10 mouse cellular contexts compared by ENCODE assay signal in genomic region chr15:51724127-51724526, GRCm38 (mm10).
DNase-seq lines count a peak whose midpoint lies in the region; ATAC-seq and TF ChIP-seq lines count a peak whose summit lies in the region.
"Had no signal": no experiment of that assay in that cellular context is flagged by ENCODE, and none has a peak within 500 bp of the region (broad histone marks: within the 10 kb centered on the region; RNA-seq: fewer than 3 reads in every experiment).

No protein-coding gene starts in this region.

- H3K4me1 ChIP-seq in lung, embryonic 14.5 days (ENCODE audit: insufficient read depth), result no peaks in the 10 kb centered on the region
- no peaks in the 10 kb centered on the region for H3K4me1 ChIP-seq in intestine, embryonic 16.5 days (ENCODE audit: control insufficient read depth, insufficient read depth, low read length)
- H3K4me1 ChIP-seq: liver, embryonic 13.5 days had no signal

- no peaks in the 10 kb centered on the region for H3K9me3 ChIP-seq in lung, embryonic 14.5 days (ENCODE audit: low read depth, low read length)
- H3K9me3 ChIP-seq in intestine, embryonic 16.5 days (ENCODE audit: control insufficient read depth, low read length), result no peaks in the 10 kb centered on the region
- H3K9me3 ChIP-seq: hindbrain, embryonic 15.5 days; liver, embryonic 13.5 days had no signal

- no peaks in the 10 kb centered on the region for H3K27me3 ChIP-seq in lung, embryonic 14.5 days (ENCODE audit: insufficient read depth, low read length)
- no peaks in the 10 kb centered on the region for H3K27me3 ChIP-seq in intestine, embryonic 16.5 days (replicated peaks; ENCODE audit: control insufficient read depth, insufficient read depth, low read length)
- H3K27me3 ChIP-seq: hindbrain, embryonic 15.5 days; liver, embryonic 13.5 days had no signal

- ATAC-seq in lung, embryonic 14.5 days (ENCODE audit: insufficient read depth), result no peak
- no peak for ATAC-seq in intestine, embryonic 16.5 days

- no peak overlapping the region for H3K27ac ChIP-seq in lung, embryonic 14.5 days (ENCODE audit: low read depth)
- no peak overlapping the region for H3K27ac ChIP-seq in intestine, embryonic 16.5 days (ENCODE audit: low read length)
- H3K27ac ChIP-seq: hindbrain, embryonic 15.5 days; liver, embryonic 13.5 days had no signal

- H3K4me2 ChIP-seq in lung, embryonic 14.5 days, result no peak overlapping the region
- no peak overlapping the region for H3K4me2 ChIP-seq in intestine, embryonic 16.5 days (ENCODE audit: low read depth, low read length)
- H3K4me2 ChIP-seq: hindbrain, embryonic 15.5 days; liver, embryonic 13.5 days had no signal

- H3K9ac ChIP-seq in lung, embryonic 14.5 days, result no peak overlapping the region
- no peak overlapping the region for H3K9ac ChIP-seq in intestine, embryonic 16.5 days (ENCODE audit: low read depth, low read length)
- H3K9ac ChIP-seq: hindbrain, embryonic 15.5 days; liver, embryonic 13.5 days had no signal

- H3K36me3 ChIP-seq in lung, embryonic 14.5 days (ENCODE audit: insufficient read depth), result no peaks in the 10 kb centered on the region
- H3K36me3 ChIP-seq in intestine, embryonic 16.5 days (ENCODE audit: control insufficient read depth, insufficient read depth, low read length), result no peaks in the 10 kb centered on the region
- H3K36me3 ChIP-seq: hindbrain, embryonic 15.5 days; liver, embryonic 13.5 days had no signal

- peak; percentile 37 for TF ChIP-seq CTCF in lung, embryonic 14.5 days (IDR thresholded peaks at IDR 0.05; ENCODE audit: low read depth)

- 71% methylated on average over 7 of the region's 7 CpGs for WGBS in lung, embryonic 14.5 days
- WGBS in intestine, embryonic 16.5 days, result 71% methylated on average over 7 of the region's 7 CpGs

- DNase-seq in adrenal gland, adult (ENCODE audit: inconsistent age in 2 of 2, low spot score in 1 of 2), result peak; percentile 18 to 74
- DNase-seq in adrenal gland, postnatal 4 days (ENCODE audit: low spot score in 2 of 2), result no peak
- no peak for DNase-seq in lung, embryonic 14.5 days
- no peak for DNase-seq in lung, postnatal 14 days
- DNase-seq in WW6 (ENCODE audit: low read depth, low spot score), result peak; percentile 22
- peak; percentile 39 for DNase-seq in induced T-regulatory cell, adult 2 months (ENCODE audit: low read depth)
- DNase-seq in thymus, postnatal 36 days, result no peak
- DNase-seq: liver, embryonic 13.5 days had no signal

- no peak overlapping the region for H3K4me3 ChIP-seq in lung, embryonic 14.5 days (ENCODE audit: low read depth, low read length)
- H3K4me3 ChIP-seq in intestine, embryonic 16.5 days (ENCODE audit: low read length), result no peak overlapping the region
- H3K4me3 ChIP-seq: hindbrain, embryonic 15.5 days; liver, embryonic 13.5 days had no signal

Comparison
In these comparisons a context has a peak if more than half of its experiments do, and no peak if none do; other contexts are left out.
1. DNase-seq: peak in adrenal gland, adult (2 of 2), WW6 (single experiment) and induced T-regulatory cell, adult 2 months (single experiment); none in adrenal gland, postnatal 4 days (0 of 2), lung, embryonic 14.5 days (single experiment), lung, postnatal 14 days (single experiment) and thymus, postnatal 36 days (0 of 2).